Mouse (Mus musculus) hindbrain, embryonic 13.5 days (tissue): ENCODE data around the gene Art3. TPM values are rescaled to one million over a fixed set of nuclear protein-coding genes. Genes with fewer than 3 reads are reported as not detected.
A peak's percentile ranks its signal among the peaks of the same experiment; 100 is the strongest.
"Not testable (repeated sequence)": the region's sequence is repeated elsewhere in the genome, so short reads cannot be mapped to it uniquely, and the experiment has no call there.

Experiments
- ATAC-seq: fragments of 200-750 bp; cut with Nextera tagmentation; 2 replicates; pipeline ENCODE4 v1.8.0; 2017; ENCODE audit warnings: moderate TSS enrichment; ENCODE audit not compliant: low FRiP score
- H3K27ac ChIP-seq: fragments of 300-500 bp; sonication (generic); 2 replicates; pipeline ENCODE4 v1.5.1; 2015; ENCODE audit warnings: inconsistent platforms, mild to moderate bottlenecking, moderate library complexity
- H3K27me3 ChIP-seq: fragments of 300-500 bp; sonication (generic); 2 replicates; pipeline ENCODE4 v1.6.1; 2015; ENCODE audit warnings: mild to moderate bottlenecking, inconsistent platforms
- H3K36me3 ChIP-seq: fragments of 300-500 bp; sonication (generic); 2 replicates; pipeline ENCODE4 v1.6.1; 2015; ENCODE audit warnings: mild to moderate bottlenecking, inconsistent platforms
- H3K4me1 ChIP-seq: fragments of 300-500 bp; sonication (generic); replicated peaks from 2 replicates; pipeline ENCODE4 v1.6.1; 2015; ENCODE audit warnings: inconsistent platforms
- H3K4me2 ChIP-seq: fragments of 300-500 bp; sonication (generic); 2 replicates; pipeline ENCODE4 v1.6.1; 2015; ENCODE audit warnings: inconsistent platforms, mild to moderate bottlenecking, moderate library complexity
- H3K4me3 ChIP-seq: fragments of 300-500 bp; sonication (generic); 2 replicates; pipeline ENCODE4 v1.5.1; 2015; ENCODE audit warnings: mild to moderate bottlenecking, inconsistent platforms
- H3K9ac ChIP-seq: fragments of 300-500 bp; sonication (generic); 2 replicates; pipeline ENCODE4 v1.6.1; 2015; ENCODE audit warnings: mild to moderate bottlenecking, inconsistent platforms
- H3K9me3 ChIP-seq: fragments of 300-500 bp; sonication (generic); 2 replicates; pipeline ENCODE4 v1.6.1; 2016; ENCODE audit warnings: inconsistent platforms
- WGBS: fragments of 180-500 bp; shearing (Covaris S2); methylation state at CpG from one replicate; pipeline ENCODE4 v1.1.7; 2015; 5-methylcytosine and 5-hydroxymethylcytosine counted together
- polyA plus RNA-seq: library from polyadenylated mRNA; unstranded; fragments of >200 nt; fragmentation: Nextera tagmentation; extraction: Ambion mirVana; gene quantifications from 2 replicates; pipeline ENCODE4 v1.2.1, GENCODE M21; 2015

The Art3 gene
- polyA plus RNA-seq, 1 experiment from 2014 or later = 7.6 TPM

DNA sequence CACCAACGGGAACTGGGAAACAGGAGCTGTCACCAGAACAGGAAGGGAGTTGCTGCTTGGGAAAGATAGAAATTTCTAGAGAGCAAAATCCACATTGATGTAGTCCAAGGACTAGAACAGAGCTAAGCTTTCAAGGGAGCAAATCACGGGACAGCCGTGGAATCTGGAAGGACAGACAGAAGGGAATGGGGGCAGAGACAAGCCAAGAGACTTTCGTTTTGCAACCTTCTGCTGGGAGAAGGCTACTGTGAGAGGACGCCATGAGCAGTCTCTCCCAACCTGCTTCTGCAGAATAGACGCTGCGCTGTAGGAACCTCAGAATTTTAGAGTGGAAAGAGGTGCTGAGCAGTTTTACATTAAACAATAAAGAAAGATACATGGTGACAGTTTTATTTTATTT is 18.1 kb downstream of the Art3 start:
- 88% methylated on average over 7 of the region's 7 CpGs for WGBS
- no peak for ATAC-seq
- H3K27ac ChIP-seq = no peak overlapping the region
- H3K36me3 ChIP-seq = no peaks in the 10 kb centered on the region
- H3K9me3 ChIP-seq = no peaks in the 10 kb centered on the region
- peaks cover 5% of the 10 kb centered on the region for H3K4me1 ChIP-seq
- H3K4me3 ChIP-seq = no peak overlapping the region
- H3K27me3 ChIP-seq = peaks cover 12% of the 10 kb centered on the region
- H3K9ac ChIP-seq = no peak overlapping the region
- H3K4me2 ChIP-seq = no peak overlapping the region

GRCm38 (mm10) chr5:92352716-92353115 is 21.1 kb downstream of the Art3 start:
- H3K4me3 ChIP-seq, ATAC-seq, H3K27ac ChIP-seq, H3K4me2 ChIP-seq, H3K9ac ChIP-seq, H3K9me3 ChIP-seq, H3K4me1 ChIP-seq, H3K27me3 ChIP-seq, H3K36me3 ChIP-seq: not testable (repeated sequence)
- WGBS = 83% methylated on average over 4 of the region's 4 CpGs

DNA sequence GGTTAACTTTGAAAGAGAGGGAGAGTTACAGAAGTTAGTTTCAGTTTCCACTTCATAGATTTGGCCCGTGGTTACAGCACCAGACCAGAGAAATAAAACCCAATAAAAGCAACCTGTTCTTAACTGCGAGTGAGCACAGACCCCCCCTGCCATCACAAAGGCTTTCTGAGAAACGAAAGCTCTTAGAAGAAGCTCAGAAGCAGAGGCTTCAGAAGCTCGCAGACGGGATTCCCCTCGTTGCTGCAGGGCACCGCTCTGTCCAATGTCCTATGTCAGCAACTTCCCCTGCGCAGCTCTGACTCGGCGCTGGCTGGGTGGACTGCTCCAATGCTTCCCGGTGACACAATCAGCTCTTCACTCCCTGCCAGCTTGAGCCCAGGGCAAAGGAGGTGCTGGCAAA is 21.9 kb downstream of the Art3 start:
- peaks cover 4% of the 10 kb centered on the region for H3K4me1 ChIP-seq
- no peaks in the 10 kb centered on the region for H3K36me3 ChIP-seq
- whole genome bisulfite sequencing = 64% methylated on average over 11 of the region's 11 CpGs
- no peak for ATAC-seq
- H3K4me3 ChIP-seq = no peak overlapping the region
- H3K9me3 ChIP-seq = no peaks in the 10 kb centered on the region
- H3K9ac ChIP-seq = no peak overlapping the region
- H3K27ac ChIP-seq = no peak overlapping the region
- H3K4me2 ChIP-seq = no peak overlapping the region
- 0 out of 2 replicates have a peak, but pooled peaks cover 4% of the 10 kb centered on the region for H3K27me3 ChIP-seq

GRCm38 (mm10) chr5:92358033-92358432 is 26.4 kb downstream of the Art3 start:
- no peak overlapping the region for H3K27ac ChIP-seq
- no peak for ATAC-seq
- no peaks in the 10 kb centered on the region for H3K9me3 ChIP-seq
- WGBS = 58% methylated on average over 12 of the region's 12 CpGs
- H3K4me1 ChIP-seq = no peaks in the 10 kb centered on the region
- H3K27me3 ChIP-seq = no peaks in the 10 kb centered on the region
- no peak overlapping the region for H3K4me3 ChIP-seq
- H3K4me2 ChIP-seq = no peak overlapping the region
- no peak overlapping the region for H3K9ac ChIP-seq
- H3K36me3 ChIP-seq = no peaks in the 10 kb centered on the region

DNA sequence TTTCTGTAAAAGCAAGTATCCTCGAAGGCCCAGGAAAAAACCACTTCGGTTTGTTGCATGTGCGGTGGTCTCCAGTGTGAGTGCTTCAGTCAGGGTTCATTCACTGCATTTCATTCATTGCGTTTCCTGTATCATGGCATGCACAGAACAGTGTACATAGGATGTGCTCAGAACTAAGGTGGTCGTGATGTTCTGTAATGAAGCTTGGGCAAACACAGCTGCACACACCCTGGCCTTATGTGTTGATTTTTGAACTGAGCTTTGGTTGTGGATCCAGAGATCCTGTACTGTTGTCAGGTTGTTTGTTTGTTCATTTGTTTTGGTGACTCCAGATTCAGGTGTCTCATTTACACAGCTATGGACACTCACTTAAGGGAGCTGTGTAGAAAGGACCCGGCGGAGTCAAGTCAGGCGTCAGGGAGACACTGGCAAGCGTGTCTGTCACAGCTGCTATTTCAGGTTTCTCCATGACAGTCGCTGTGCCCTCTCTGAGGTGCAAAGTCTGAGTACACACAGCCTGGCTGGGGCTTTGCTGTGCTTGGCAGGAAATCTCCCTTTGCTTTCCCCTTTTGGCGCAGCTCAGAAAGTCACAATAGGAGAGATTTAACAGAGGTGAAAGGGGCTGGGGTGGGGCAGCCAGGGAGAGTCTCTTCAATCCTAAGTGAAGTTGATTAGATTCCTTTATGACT is 27.3 kb downstream of the Art3 start:
- Histone ChIP-seq H3K4me3 (no peak overlapping the region), H3K27me3 (no peaks in the 10 kb centered on the region), H3K4me2 (no peak overlapping the region), H3K36me3 (no peaks in the 10 kb centered on the region), H3K27ac (no peak overlapping the region), H3K4me1 (no peaks in the 10 kb centered on the region), H3K9me3 (no peaks in the 10 kb centered on the region), H3K9ac (no peak overlapping the region)
- 84% methylated on average over 11 of the region's 11 CpGs for WGBS
- ATAC-seq = no peak

- Histone ChIP-seq H3K4me2 (no peak overlapping the region), H3K4me1 (no peaks in the 10 kb centered on the region), H3K27me3 (no peaks in the 10 kb centered on the region), H3K9me3 (no peaks in the 10 kb centered on the region), H3K36me3 (no peaks in the 10 kb centered on the region), H3K9ac (no peak overlapping the region), H3K4me3 (no peak overlapping the region), H3K27ac (no peak overlapping the region)
- ATAC-seq = no peak
- WGBS = 8% methylated on average over 4 of the region's 4 CpGs
Observed at GRCm38 (mm10) chr5:92363179-92363578, 31.6 kb downstream of the Art3 start.

GRCm38 (mm10) chr5:92364011-92364410 is 32.4 kb downstream of the Art3 start:
- H3K9ac ChIP-seq = no peak overlapping the region
- H3K4me1 ChIP-seq = peaks cover under 1% of the 10 kb centered on the region; the same call in 1 of the 2 replicates
- no peak overlapping the region for H3K27ac ChIP-seq
- no peaks in the 10 kb centered on the region for H3K36me3 ChIP-seq
- no peaks in the 10 kb centered on the region for H3K27me3 ChIP-seq
- 97% methylated on average over 5 of the region's 5 CpGs for WGBS
- H3K4me3 ChIP-seq = no peak overlapping the region
- no peak for ATAC-seq
- no peak overlapping the region for H3K4me2 ChIP-seq
- no peaks in the 10 kb centered on the region for H3K9me3 ChIP-seq

- no peak overlapping the region for H3K4me2 ChIP-seq
- H3K9ac ChIP-seq = no peak overlapping the region
- H3K4me1 ChIP-seq = peaks cover 8% of the 10 kb centered on the region
- H3K9me3 ChIP-seq = no peaks in the 10 kb centered on the region
- no peak overlapping the region for H3K4me3 ChIP-seq
- no peak overlapping the region for H3K27ac ChIP-seq
- WGBS = 76% methylated on average over 11 of the region's 11 CpGs
- no peaks in the 10 kb centered on the region for H3K27me3 ChIP-seq
- ATAC-seq = no peak
- H3K36me3 ChIP-seq = no peaks in the 10 kb centered on the region
Observed at GRCm38 (mm10) chr5:92365146-92365705, 33.6 kb downstream of the Art3 start.

DNA sequence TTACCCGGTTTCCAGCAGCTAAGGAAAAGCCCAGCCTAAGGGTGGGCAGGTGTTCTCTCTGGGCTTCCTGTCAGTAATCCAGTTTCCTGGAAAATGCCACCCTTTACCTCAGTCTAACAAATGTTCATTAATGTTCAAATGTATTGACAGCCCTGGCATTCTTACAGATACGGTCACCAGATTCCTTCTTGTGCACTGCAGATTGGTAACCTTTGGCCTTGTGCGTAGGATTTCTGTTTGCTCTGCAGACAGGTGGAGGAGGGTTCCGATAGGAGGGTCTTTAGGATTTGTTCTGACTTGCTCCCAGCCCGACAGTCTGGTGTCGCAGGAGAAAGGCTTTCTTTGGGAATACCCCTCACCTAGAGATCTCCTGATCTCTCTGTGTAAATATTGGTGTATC is 34.9 kb downstream of the Art3 start:
- H3K4me1 ChIP-seq = peaks cover 18% of the 10 kb centered on the region
- no peak overlapping the region for H3K4me3 ChIP-seq
- no peak overlapping the region for H3K9ac ChIP-seq
- no peak overlapping the region for H3K27ac ChIP-seq
- no peaks in the 10 kb centered on the region for H3K36me3 ChIP-seq
- WGBS = 78% methylated on average over 6 of the region's 6 CpGs
- H3K4me2 ChIP-seq = no peak overlapping the region
- H3K27me3 ChIP-seq = no peaks in the 10 kb centered on the region
- no peaks in the 10 kb centered on the region for H3K9me3 ChIP-seq
- no peak for ATAC-seq

- no peak overlapping the region for H3K9ac ChIP-seq
- WGBS = 76% methylated on average over 10 of the region's 10 CpGs
- no peak overlapping the region for H3K27ac ChIP-seq
- H3K4me1 ChIP-seq = peaks cover 18% of the 10 kb centered on the region
- H3K4me3 ChIP-seq = no peak overlapping the region
- no peaks in the 10 kb centered on the region for H3K9me3 ChIP-seq
- no peaks in the 10 kb centered on the region for H3K27me3 ChIP-seq
- no peak for ATAC-seq
- no peak overlapping the region for H3K4me2 ChIP-seq
- no peaks in the 10 kb centered on the region for H3K36me3 ChIP-seq
Observed at GRCm38 (mm10) chr5:92368392-92368791, 36.8 kb downstream of the Art3 start.

DNA sequence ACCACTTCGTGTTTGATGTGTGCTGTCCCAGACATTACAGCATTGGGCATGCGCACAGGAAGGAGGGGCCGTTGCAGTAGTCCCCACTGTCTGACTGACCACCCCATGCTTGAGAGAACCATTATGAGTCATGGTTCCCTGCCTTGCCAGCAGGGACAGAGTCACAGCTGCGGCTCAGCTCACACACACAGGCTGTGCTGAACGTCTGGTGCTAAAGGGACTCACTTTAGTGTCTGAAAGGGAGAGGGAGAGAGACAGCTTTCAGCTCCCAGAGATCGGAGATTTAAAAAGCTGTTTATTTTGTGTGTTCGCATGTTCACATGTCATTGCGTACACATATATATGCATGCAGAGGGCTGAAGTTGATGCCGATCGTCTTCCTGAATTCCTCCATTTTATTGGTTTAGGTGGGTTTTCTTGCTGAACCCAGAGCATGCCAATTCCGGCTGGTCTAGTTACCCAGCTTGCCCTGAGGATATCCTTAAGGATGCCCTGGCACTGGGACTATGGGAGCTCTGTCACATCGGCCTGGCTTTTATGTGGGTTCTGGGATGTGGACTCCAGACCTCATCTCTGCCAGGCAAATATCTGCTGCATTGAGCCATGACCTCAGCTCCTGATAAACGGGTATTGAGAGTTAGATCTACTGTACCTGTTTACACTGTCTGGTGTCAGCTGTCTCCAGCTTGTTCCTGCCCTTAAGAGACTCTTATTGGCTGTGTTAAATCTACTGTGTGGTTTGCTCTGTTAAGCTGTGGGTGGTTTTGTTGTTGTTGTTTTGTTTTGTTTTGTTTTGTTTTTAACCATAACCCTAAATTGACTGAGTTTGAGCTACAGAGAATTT is 37.7 kb downstream of the Art3 start:
- 62% methylated on average over 13 of the region's 13 CpGs for WGBS
- peaks cover 18% of the 10 kb centered on the region for H3K4me1 ChIP-seq
- no peak overlapping the region for H3K9ac ChIP-seq
- no peak overlapping the region for H3K4me2 ChIP-seq
- H3K4me3 ChIP-seq = no peak overlapping the region
- H3K27ac ChIP-seq = peak overlapping the region; percentile 64; the same call in 1 of the 2 replicates
- no peaks in the 10 kb centered on the region for H3K9me3 ChIP-seq
- peak; percentile 88 for ATAC-seq
- H3K36me3 ChIP-seq = no peaks in the 10 kb centered on the region
- no peaks in the 10 kb centered on the region for H3K27me3 ChIP-seq

DNA sequence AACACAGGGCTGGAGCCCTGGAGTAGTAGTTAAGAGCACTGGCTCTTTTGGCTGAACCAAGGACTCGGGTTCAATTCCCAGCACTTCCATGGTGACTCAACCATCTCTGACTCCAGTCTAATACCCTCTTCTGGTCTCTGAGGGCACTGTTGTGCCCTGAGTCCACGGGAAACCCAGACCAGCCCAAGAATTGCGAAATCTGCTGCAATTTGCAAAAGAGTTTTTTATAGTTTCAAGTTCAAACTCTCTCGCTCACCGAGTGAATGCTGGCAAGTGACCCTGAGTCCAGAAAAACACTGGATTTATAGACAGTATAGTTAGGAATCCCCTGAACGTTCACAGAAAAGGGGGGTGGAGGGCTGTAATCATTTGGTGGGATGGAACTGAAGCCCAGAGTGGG is 38.8 kb downstream of the Art3 start:
- ATAC-seq = no peak
- H3K4me2 ChIP-seq = no peak overlapping the region
- H3K9me3 ChIP-seq = no peaks in the 10 kb centered on the region
- WGBS = 84% methylated on average over 6 of the region's 6 CpGs
- H3K36me3 ChIP-seq = no peaks in the 10 kb centered on the region
- peaks cover 18% of the 10 kb centered on the region for H3K4me1 ChIP-seq
- no peaks in the 10 kb centered on the region for H3K27me3 ChIP-seq
- no peak overlapping the region for H3K4me3 ChIP-seq
- no peak overlapping the region for H3K9ac ChIP-seq
- no peak overlapping the region for H3K27ac ChIP-seq
